Mouse (Mus musculus): ENCODE measurements at regions not wholly inside any gene's neighbourhood (a gene's known extent, or its start where the extent isn't known, plus 50 kb on each side); places are given as distances from the start of the nearest gene placed in this dataset.

DNA sequence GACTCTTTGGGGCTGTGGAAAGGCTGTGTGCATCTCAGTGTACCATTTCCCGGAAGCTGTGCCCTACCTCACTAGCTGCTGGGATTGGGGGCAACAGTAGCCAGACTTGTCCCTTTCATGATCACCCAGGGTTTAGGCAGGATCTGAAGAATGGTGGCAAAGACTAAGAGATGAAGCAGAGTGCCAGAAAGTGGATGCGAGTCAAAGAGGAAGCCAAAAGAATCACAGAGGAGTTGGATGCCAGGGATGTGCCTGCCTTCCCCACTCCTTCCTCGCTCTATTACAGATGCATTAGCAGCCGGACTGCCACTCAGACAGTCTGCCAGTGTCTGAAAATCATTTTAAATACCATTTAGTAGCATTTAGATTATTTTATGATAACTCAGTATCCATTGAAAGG lies 271.5 kb upstream of the Slc24a2 start:
- TF ChIP-seq E2F4 (IDR thresholded peaks at IDR 0.05; ENCODE audit: insufficient read depth) (no peak), MAX (IDR thresholded peaks at IDR 0.05; ENCODE audit: low read depth) (no peak), USF1 (IDR thresholded peaks at IDR 0.05; ENCODE audit: low read depth) (no peak), TCF3 (IDR thresholded peaks at IDR 0.05; ENCODE audit: insufficient read length, low read depth) (no peak), REST (IDR thresholded peaks at IDR 0.05; ENCODE audit: insufficient read depth, insufficient read length) (no peak), POLR2AphosphoS2 (IDR thresholded peaks at IDR 0.05; ENCODE audit: insufficient read length, low read depth) (no peak), MYOD1 (IDR thresholded peaks at IDR 0.05; ENCODE audit: control insufficient read depth in 1 of 3, insufficient read length in 2 of 3, low read depth in 2 of 3) (no peak), CEBPB (IDR thresholded peaks at IDR 0.05; ENCODE audit: insufficient read depth, poor library complexity, severe bottlenecking) (no peak), TCF12 (IDR thresholded peaks at IDR 0.05; ENCODE audit: insufficient read depth, poor library complexity, severe bottlenecking) (no peak), POLR2A (IDR thresholded peaks at IDR 0.05; ENCODE audit: insufficient read length, low read depth) (no peak), SRF (IDR thresholded peaks at IDR 0.05; ENCODE audit: control insufficient read depth, insufficient read length, low read depth) (no peak), MYOG (IDR thresholded peaks at IDR 0.05; ENCODE audit: control insufficient read depth in 1 of 3, insufficient read depth in 1 of 3, insufficient read length in 2 of 3, low read depth in 2 of 3) (no peak)
- Histone ChIP-seq H3K36me3 (ENCODE audit: control insufficient read depth, insufficient read depth) (no peaks in the 10 kb centered on the region), H3K4me3 (no peak overlapping the region), H3K79me2 (ENCODE audit: control insufficient read depth, insufficient read depth) (no peaks in the 10 kb centered on the region), H3K27me3 (ENCODE audit: control insufficient read depth, insufficient read depth, insufficient read length) (no peaks in the 10 kb centered on the region), H3ac (ENCODE audit: control insufficient read depth, insufficient read length) (no peak overlapping the region), H3K4me2 (ENCODE audit: low read depth) (no peak overlapping the region)

GRCm38 (mm10) chr4:87500441-87500840 lies 270.2 kb upstream of the Slc24a2 start:
- Histone ChIP-seq H3K27me3 (ENCODE audit: control insufficient read depth, insufficient read depth, insufficient read length) (no peaks in the 10 kb centered on the region), H3K4me3 (no peak overlapping the region), H3K79me2 (ENCODE audit: control insufficient read depth, insufficient read depth) (no peaks in the 10 kb centered on the region), H3K36me3 (ENCODE audit: control insufficient read depth, insufficient read depth) (no peaks in the 10 kb centered on the region), H3ac (ENCODE audit: control insufficient read depth, insufficient read length) (no peak overlapping the region), H3K4me2 (ENCODE audit: low read depth) (no peak overlapping the region)
- TF ChIP-seq TCF3 (IDR thresholded peaks at IDR 0.05; ENCODE audit: insufficient read length, low read depth), result no peak
- no peak for TF ChIP-seq MYOG (IDR thresholded peaks at IDR 0.05; ENCODE audit: control insufficient read depth in 1 of 3, insufficient read depth in 1 of 3, insufficient read length in 2 of 3, low read depth in 2 of 3)
- TF ChIP-seq MAX (IDR thresholded peaks at IDR 0.05; ENCODE audit: low read depth), result no peak
- no peak for TF ChIP-seq REST (IDR thresholded peaks at IDR 0.05; ENCODE audit: insufficient read depth, insufficient read length)
- no peak for TF ChIP-seq E2F4 (IDR thresholded peaks at IDR 0.05; ENCODE audit: insufficient read depth)
- no peak for TF ChIP-seq POLR2AphosphoS2 (IDR thresholded peaks at IDR 0.05; ENCODE audit: insufficient read length, low read depth)
- TF ChIP-seq MYOD1 (IDR thresholded peaks at IDR 0.05; ENCODE audit: control insufficient read depth in 1 of 3, insufficient read length in 2 of 3, low read depth in 2 of 3), result no peak
- no peak for TF ChIP-seq TCF12 (IDR thresholded peaks at IDR 0.05; ENCODE audit: insufficient read depth, poor library complexity, severe bottlenecking)
- no peak for TF ChIP-seq POLR2A (IDR thresholded peaks at IDR 0.05; ENCODE audit: insufficient read length, low read depth)
- no peak for TF ChIP-seq CEBPB (IDR thresholded peaks at IDR 0.05; ENCODE audit: insufficient read depth, poor library complexity, severe bottlenecking)
- no peak for TF ChIP-seq USF1 (IDR thresholded peaks at IDR 0.05; ENCODE audit: low read depth)

GRCm38 (mm10) chr4:87487798-87488197 lies 257.5 kb upstream of the Slc24a2 start:
- H3ac ChIP-seq (ENCODE audit: control insufficient read depth, insufficient read length), result no peak overlapping the region
- no peaks in the 10 kb centered on the region for H3K36me3 ChIP-seq (ENCODE audit: control insufficient read depth, insufficient read depth)
- H3K27me3 ChIP-seq (ENCODE audit: control insufficient read depth, insufficient read depth, insufficient read length), result no peaks in the 10 kb centered on the region
- H3K79me2 ChIP-seq (ENCODE audit: control insufficient read depth, insufficient read depth), result no peaks in the 10 kb centered on the region
- no peak overlapping the region for H3K4me2 ChIP-seq (ENCODE audit: low read depth)
- TF ChIP-seq TCF3 (IDR thresholded peaks at IDR 0.05; ENCODE audit: insufficient read length, low read depth) (no peak), MYOG (IDR thresholded peaks at IDR 0.05; ENCODE audit: control insufficient read depth in 1 of 3, insufficient read depth in 1 of 3, insufficient read length in 2 of 3, low read depth in 2 of 3) (no peak), MAX (IDR thresholded peaks at IDR 0.05; ENCODE audit: low read depth) (no peak), USF1 (IDR thresholded peaks at IDR 0.05; ENCODE audit: low read depth) (no peak), SRF (IDR thresholded peaks at IDR 0.05; ENCODE audit: control insufficient read depth, insufficient read length, low read depth) (no peak), MYOD1 (IDR thresholded peaks at IDR 0.05; ENCODE audit: control insufficient read depth in 1 of 3, insufficient read length in 2 of 3, low read depth in 2 of 3) (no peak), TCF12 (IDR thresholded peaks at IDR 0.05; ENCODE audit: insufficient read depth, poor library complexity, severe bottlenecking) (no peak), CEBPB (IDR thresholded peaks at IDR 0.05; ENCODE audit: insufficient read depth, poor library complexity, severe bottlenecking) (no peak), POLR2A (IDR thresholded peaks at IDR 0.05; ENCODE audit: insufficient read length, low read depth) (no peak), POLR2AphosphoS2 (IDR thresholded peaks at IDR 0.05; ENCODE audit: insufficient read length, low read depth) (no peak), E2F4 (IDR thresholded peaks at IDR 0.05; ENCODE audit: insufficient read depth) (no peak), REST (IDR thresholded peaks at IDR 0.05; ENCODE audit: insufficient read depth, insufficient read length) (no peak)
- H3K4me3 ChIP-seq, result no peak overlapping the region

DNA sequence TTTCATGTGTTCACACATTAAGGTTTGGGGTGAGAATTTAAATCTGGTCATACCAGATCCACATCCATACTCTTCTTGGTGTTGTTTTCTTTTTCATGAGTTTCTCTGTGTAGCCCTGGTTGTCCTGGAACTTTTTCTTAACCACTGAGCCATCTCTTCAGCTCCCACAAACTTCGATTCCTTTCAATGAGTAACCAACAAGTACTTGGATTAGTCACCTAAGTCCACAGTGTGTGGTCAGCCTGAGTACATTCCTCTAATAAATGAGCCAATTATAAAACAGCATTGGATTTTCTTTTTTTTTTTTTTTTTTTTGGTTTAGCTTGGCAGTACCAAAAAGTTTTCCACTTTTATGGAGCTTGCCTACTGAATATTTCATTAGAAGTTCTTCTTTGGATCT lies 245.3 kb upstream of the Slc24a2 start:
- Histone ChIP-seq H3K36me3 (ENCODE audit: control insufficient read depth, insufficient read depth) (no peaks in the 10 kb centered on the region), H3K4me3 (no peak overlapping the region), H3K27me3 (ENCODE audit: control insufficient read depth, insufficient read depth, insufficient read length) (no peaks in the 10 kb centered on the region), H3K79me2 (ENCODE audit: control insufficient read depth, insufficient read depth) (no peaks in the 10 kb centered on the region), H3K4me2 (ENCODE audit: low read depth) (no peak overlapping the region), H3ac (ENCODE audit: control insufficient read depth, insufficient read length) (no peak overlapping the region)
- TF ChIP-seq E2F4 (IDR thresholded peaks at IDR 0.05; ENCODE audit: insufficient read depth), result no peak
- no peak for TF ChIP-seq TCF12 (IDR thresholded peaks at IDR 0.05; ENCODE audit: insufficient read depth, poor library complexity, severe bottlenecking)
- no peak for TF ChIP-seq TCF3 (IDR thresholded peaks at IDR 0.05; ENCODE audit: insufficient read length, low read depth)
- TF ChIP-seq MYOG (IDR thresholded peaks at IDR 0.05; ENCODE audit: control insufficient read depth in 1 of 3, insufficient read depth in 1 of 3, insufficient read length in 2 of 3, low read depth in 2 of 3), result no peak
- TF ChIP-seq CEBPB (IDR thresholded peaks at IDR 0.05; ENCODE audit: insufficient read depth, poor library complexity, severe bottlenecking), result no peak
- TF ChIP-seq USF1 (IDR thresholded peaks at IDR 0.05; ENCODE audit: low read depth), result no peak
- no peak for TF ChIP-seq POLR2AphosphoS2 (IDR thresholded peaks at IDR 0.05; ENCODE audit: insufficient read length, low read depth)
- TF ChIP-seq POLR2A (IDR thresholded peaks at IDR 0.05; ENCODE audit: insufficient read length, low read depth), result no peak
- no peak for TF ChIP-seq MAX (IDR thresholded peaks at IDR 0.05; ENCODE audit: low read depth)
